ENCODE assay signal across 8 mouse cellular contexts in genomic region chr10:108161261-108162256, GRCm38 (mm10). TPM values are rescaled to one million over a fixed set of nuclear protein-coding genes. Genes with fewer than 3 reads are reported as not detected.
A peak's percentile ranks its signal among the peaks of the same experiment; 100 is the strongest.
DNase-seq lines count a peak whose midpoint lies in the region; ATAC-seq and TF ChIP-seq lines count a peak whose summit lies in the region.

Ppp1r12a (plus strand) TSS chr10:108162193.

- H3K4me3 ChIP-seq in gastrocnemius, adult 2 months = peak within 1 kb of the TSS; percentile 93
- H3K4me3 ChIP-seq in hindbrain, postnatal 0 days (ENCODE audit: low read length) = peak within 1 kb of the TSS; percentile 86
- H3K4me3 ChIP-seq in megakaryocyte, embryonic 14.5 days (replicated peaks) = peak within 1 kb of the TSS; percentile 100

- H3K27ac ChIP-seq in gastrocnemius, adult 2 months = peak within 1 kb of the TSS; percentile 94
- peak within 1 kb of the TSS; percentile 99 for H3K27ac ChIP-seq in hindbrain, postnatal 0 days

- H3K9me3 ChIP-seq in hindbrain, postnatal 0 days (ENCODE audit: low read length) = no peaks in the 10 kb centered on the region
- no peaks in the 10 kb centered on the region for H3K9me3 ChIP-seq in megakaryocyte, embryonic 14.5 days

- peak; percentile 81 for DNase-seq in WW6 (ENCODE audit: low read depth, low spot score)
- peak; percentile 88 to 96 for DNase-seq in cerebellum, postnatal 4 days (ENCODE audit: low spot score in 2 of 2)
- DNase-seq in gastrocnemius, adult 2 months = peak; percentile 99
- DNase-seq in hindbrain, postnatal 0 days (ENCODE audit: low spot score) = peak; percentile 98
- DNase-seq in left cerebral cortex, adult 8-10 months (ENCODE audit: low spot score in 2 of 2) = peak; percentile 89 to 95
- peak; percentile 95 to 96 for DNase-seq in right cerebral cortex, postnatal 10 days (ENCODE audit: low spot score in 2 of 2)
- DNase-seq in urinary bladder, postnatal 25 days (ENCODE audit: low spot score) = peak; percentile 96

- H3K4me1 ChIP-seq in hindbrain, postnatal 0 days (ENCODE audit: insufficient read depth, low read length) = no peaks in the 10 kb centered on the region; the same call in none of the 2 replicates
- H3K4me1 ChIP-seq in megakaryocyte, embryonic 14.5 days = peaks cover 40% of the 10 kb centered on the region

- intact Hi-C loops in gastrocnemius, adult 2 months (cut with DNase I) = loop anchor here (2.0 to 10.0 kb wide), 2 partner anchors 73 to 229 kb away; no protein-coding TSS in a partner anchor

- H3K27me3 ChIP-seq in hindbrain, postnatal 0 days (ENCODE audit: insufficient read depth, low read length) = no peaks in the 10 kb centered on the region
- no peaks in the 10 kb centered on the region for H3K27me3 ChIP-seq in megakaryocyte, embryonic 14.5 days (replicated peaks)

- no peak for TF ChIP-seq CTCF in gastrocnemius, adult 2 months (IDR thresholded peaks at IDR 0.05)
- peak; percentile 15; the same call in 1 of the 2 replicates for TF ChIP-seq CTCF in hindbrain, postnatal 0 days (IDR thresholded peaks at IDR 0.05; ENCODE audit: low read depth)

- under 1% methylated on average over 79 of the region's 89 CpGs for WGBS in hindbrain, postnatal 0 days

- no peaks in the 10 kb centered on the region for H3K36me3 ChIP-seq in hindbrain, postnatal 0 days (ENCODE audit: insufficient read depth, low read length)
- peaks cover 13% of the 10 kb centered on the region for H3K36me3 ChIP-seq in megakaryocyte, embryonic 14.5 days (replicated peaks; ENCODE audit: low read length)

- peak within 1 kb of the TSS; percentile 79 for H3K4me2 ChIP-seq in hindbrain, postnatal 0 days (ENCODE audit: low read depth, low read length)

- H3K9ac ChIP-seq in hindbrain, postnatal 0 days (replicated peaks; ENCODE audit: low read length) = peak within 1 kb of the TSS; percentile 99

- ATAC-seq in hindbrain, postnatal 0 days = peak; percentile 96

RNA-seq across cellular contexts. Expression of gene Ppp1r12a, which starts in this region (rescaled TPM):
- total RNA-seq in gastrocnemius, adult 2 months (2021) = 10 to 100 TPM; 23.2 to 29.1 TPM
- total RNA-seq in hindbrain, postnatal 0 days (2014; rRNA removed) = 52.3 and 52.7 TPM in 2 replicates
- polyA plus RNA-seq in hindbrain, postnatal 0 days (2015; fragmentation: Nextera tagmentation; extraction: Ambion mirVana) = 52.0 and 61.8 TPM in 2 replicates
- 100 to 1,000 TPM; 126 to 141 (median 127) TPM for total RNA-seq in left cerebral cortex, adult 8-10 months (2022)
- 4.5 and 13.8 TPM in 2 replicates for polyA plus RNA-seq in megakaryocyte, embryonic 14.5 days (2012; ENCODE audit: insufficient read depth, low replicate concordance)

Comparison
In these comparisons a context has a peak if more than half of its experiments do, and no peak if none do; other contexts are left out.
1. Peak in every context shown above with its lines: DNase-seq, ATAC-seq, H3K4me3 ChIP-seq and H3K27ac ChIP-seq.